Mouse (Mus musculus): Measurements from ENCODE around the gene Scrn3. TPM values are rescaled to one million over a fixed set of nuclear protein-coding genes. Genes with fewer than 3 reads are reported as not detected.

The Scrn3 gene
- polyA plus RNA-seq, 1 experiment from 2014 or later = 15.9 TPM

- H3K36me3 ChIP-seq (ENCODE audit: insufficient read depth, low read length) = no peaks in the 10 kb centered on the region
- no peak for DNase-seq (ENCODE audit: low spot score)
- H3K4me3 ChIP-seq (replicated peaks; ENCODE audit: low read depth, low read length) = no peak overlapping the region
- H3K9ac ChIP-seq (ENCODE audit: low read depth, low read length) = no peak overlapping the region
- no peak overlapping the region for H3K27ac ChIP-seq
- 3% methylated on average over 29 of the region's 31 CpGs for WGBS
- peaks cover 8% of the 10 kb centered on the region for H3K4me1 ChIP-seq (replicated peaks; ENCODE audit: insufficient read depth, low read length)
- ATAC-seq (replicated peaks; ENCODE audit: low FRiP score, low read depth) = no peak
- H3K9me3 ChIP-seq (replicated peaks; ENCODE audit: low read length) = no peaks in the 10 kb centered on the region
- no peak for TF ChIP-seq CTCF (IDR thresholded peaks at IDR 0.05; ENCODE audit: low read depth)
- H3K4me2 ChIP-seq (ENCODE audit: low read length) = no peak overlapping the region
- peaks cover 37% of the 10 kb centered on the region for H3K27me3 ChIP-seq (ENCODE audit: insufficient read depth, low read length)
Observed at GRCm38 (mm10) chr2:73279271-73280038, 32.9 kb upstream of the Scrn3 start.

GRCm38 (mm10) chr2:73280356-73281047 lies 31.9 kb upstream of the Scrn3 start:
- Histone ChIP-seq H3K4me1 (replicated peaks; ENCODE audit: insufficient read depth, low read length) (peaks cover 7% of the 10 kb centered on the region), H3K27ac (no peak overlapping the region), H3K9ac (ENCODE audit: low read depth, low read length) (no peak overlapping the region), H3K27me3 (ENCODE audit: insufficient read depth, low read length) (peaks cover 33% of the 10 kb centered on the region), H3K4me2 (ENCODE audit: low read length) (peak overlapping the region; percentile 4; the same call in 1 of the 2 replicates), H3K4me3 (replicated peaks; ENCODE audit: low read depth, low read length) (0 out of 2 replicates have a peak overlapping the region, but pooled peaks have one; percentile 4), H3K9me3 (replicated peaks; ENCODE audit: low read length) (no peaks in the 10 kb centered on the region), H3K36me3 (ENCODE audit: insufficient read depth, low read length) (no peaks in the 10 kb centered on the region)
- no peak for ATAC-seq (replicated peaks; ENCODE audit: low FRiP score, low read depth)
- TF ChIP-seq CTCF (IDR thresholded peaks at IDR 0.05; ENCODE audit: low read depth) = no peak
- WGBS = 7% methylated on average over 33 of the region's 33 CpGs
- DNase-seq (ENCODE audit: low spot score) = no peak

- Histone ChIP-seq H3K4me2 (ENCODE audit: low read length) (no peak overlapping the region), H3K27me3 (ENCODE audit: insufficient read depth, low read length) (peaks cover 27% of the 10 kb centered on the region), H3K4me1 (replicated peaks; ENCODE audit: insufficient read depth, low read length) (peaks cover 7% of the 10 kb centered on the region), H3K4me3 (replicated peaks; ENCODE audit: low read depth, low read length) (0 out of 2 replicates have a peak overlapping the region, but pooled peaks have one; percentile 4), H3K9me3 (replicated peaks; ENCODE audit: low read length) (no peaks in the 10 kb centered on the region), H3K9ac (ENCODE audit: low read depth, low read length) (no peak overlapping the region), H3K27ac (no peak overlapping the region), H3K36me3 (ENCODE audit: insufficient read depth, low read length) (no peaks in the 10 kb centered on the region)
- ATAC-seq (replicated peaks; ENCODE audit: low FRiP score, low read depth) = no peak
- TF ChIP-seq CTCF (IDR thresholded peaks at IDR 0.05; ENCODE audit: low read depth) = no peak
- 19% methylated on average over 22 of the region's 22 CpGs for WGBS
- DNase-seq (ENCODE audit: low spot score) = no peak
Observed at GRCm38 (mm10) chr2:73281048-73281661, 31.2 kb upstream of the Scrn3 start.

GRCm38 (mm10) chr2:73281707-73282106 lies 30.7 kb upstream of the Scrn3 start:
- no peaks in the 10 kb centered on the region for H3K36me3 ChIP-seq (ENCODE audit: insufficient read depth, low read length)
- H3K9ac ChIP-seq (ENCODE audit: low read depth, low read length) = no peak overlapping the region
- DNase-seq (ENCODE audit: low spot score) (peak; percentile 54), ATAC-seq (replicated peaks; ENCODE audit: low FRiP score, low read depth) (no peak)
- no peak overlapping the region for H3K4me3 ChIP-seq (replicated peaks; ENCODE audit: low read depth, low read length)
- H3K4me2 ChIP-seq (ENCODE audit: low read length) = no peak overlapping the region
- H3K27ac ChIP-seq = no peak overlapping the region
- WGBS = 15% methylated on average over 7 of the region's 7 CpGs
- peaks cover 25% of the 10 kb centered on the region for H3K27me3 ChIP-seq (ENCODE audit: insufficient read depth, low read length)
- peak; percentile 65 for TF ChIP-seq CTCF (IDR thresholded peaks at IDR 0.05; ENCODE audit: low read depth)
- peaks cover 7% of the 10 kb centered on the region for H3K4me1 ChIP-seq (replicated peaks; ENCODE audit: insufficient read depth, low read length)
- H3K9me3 ChIP-seq (replicated peaks; ENCODE audit: low read length) = no peaks in the 10 kb centered on the region

- peaks cover under 1% of the 10 kb centered on the region; the same call in 1 of the 2 replicates for H3K4me1 ChIP-seq (replicated peaks; ENCODE audit: insufficient read depth, low read length)
- peak; percentile 77 for DNase-seq (ENCODE audit: low spot score)
- H3K9ac ChIP-seq (ENCODE audit: low read depth, low read length) = no peak overlapping the region
- H3K27ac ChIP-seq = no peak overlapping the region
- peaks cover 8% of the 10 kb centered on the region for H3K27me3 ChIP-seq (ENCODE audit: insufficient read depth, low read length)
- TF ChIP-seq CTCF (IDR thresholded peaks at IDR 0.05; ENCODE audit: low read depth) = peak; percentile 65
- no peak for ATAC-seq (replicated peaks; ENCODE audit: low FRiP score, low read depth)
- no peaks in the 10 kb centered on the region for H3K9me3 ChIP-seq (replicated peaks; ENCODE audit: low read length)
- WGBS = 9% methylated on average over 2 of the region's 2 CpGs
- H3K36me3 ChIP-seq (ENCODE audit: insufficient read depth, low read length) = 0 out of 2 replicates have a peak, but pooled peaks cover 4% of the 10 kb centered on the region
- no peak overlapping the region for H3K4me3 ChIP-seq (replicated peaks; ENCODE audit: low read depth, low read length)
- no peak overlapping the region for H3K4me2 ChIP-seq (ENCODE audit: low read length)
Observed at GRCm38 (mm10) chr2:73285630-73286029, 26.8 kb upstream of the Scrn3 start.

- 0 out of 2 replicates have a peak, but pooled peaks cover 21% of the 10 kb centered on the region for H3K36me3 ChIP-seq (ENCODE audit: insufficient read depth, low read length)
- H3K9ac ChIP-seq (ENCODE audit: low read depth, low read length) = no peak overlapping the region
- no peak overlapping the region for H3K4me3 ChIP-seq (replicated peaks; ENCODE audit: low read depth, low read length)
- H3K4me1 ChIP-seq (replicated peaks; ENCODE audit: insufficient read depth, low read length) = no peaks in the 10 kb centered on the region
- no peaks in the 10 kb centered on the region for H3K9me3 ChIP-seq (replicated peaks; ENCODE audit: low read length)
- no peak overlapping the region for H3K27ac ChIP-seq
- DNase-seq (ENCODE audit: low spot score) (no peak), ATAC-seq (replicated peaks; ENCODE audit: low FRiP score, low read depth) (no peak)
- TF ChIP-seq CTCF (IDR thresholded peaks at IDR 0.05; ENCODE audit: low read depth) = no peak
- no peaks in the 10 kb centered on the region for H3K27me3 ChIP-seq (ENCODE audit: insufficient read depth, low read length)
- no peak overlapping the region for H3K4me2 ChIP-seq (ENCODE audit: low read length)
- 79% methylated on average over 4 of the region's 4 CpGs for WGBS
Observed at GRCm38 (mm10) chr2:73291130-73291529, 21.3 kb upstream of the Scrn3 start.
